Mouse (Mus musculus): Measurements from ENCODE around the gene Ssbp3. TPM values are rescaled to one million over a fixed set of nuclear protein-coding genes. Genes with fewer than 3 reads are reported as not detected.

The Ssbp3 gene
- total and polyA plus RNA-seq, 3 experiments, result 30.5 to 242 (median 116) TPM

- Histone ChIP-seq H3K27ac (ENCODE audit: control insufficient read depth, low read depth, low read length) (no peak overlapping the region), H3K36me3 (ENCODE audit: control insufficient read depth in 1 of 2, insufficient read depth in 2 of 2, low read length in 2 of 2) (peaks cover under 1 to 26% of the 10 kb centered on the region in 2 experiments; a peak in 3 of 4 replicates), H3K4me1 (ENCODE audit: control insufficient read depth in 1 of 2, insufficient read depth in 2 of 2, low read length in 2 of 2) (peaks cover 22 to 32% of the 10 kb centered on the region in 2 experiments)
These were observed 49.2 kb downstream of the Ssbp3 start for GRCm38 (mm10) chr4:106959506-106960302.

GRCm38 (mm10) chr4:106960476-106960875 lies 50.0 kb downstream of the Ssbp3 start:
- peaks cover 0 to 23% of the 10 kb centered on the region in 2 experiments; a peak in 3 of 4 replicates for H3K36me3 ChIP-seq (ENCODE audit: control insufficient read depth in 1 of 2, insufficient read depth in 2 of 2, low read length in 2 of 2)

More at GRCm38 (mm10) chr4:106959506-106960302, 49.2 kb downstream of the Ssbp3 start:
- Histone ChIP-seq H3K79me2 (ENCODE audit: control insufficient read depth, insufficient read depth, low read length, poor library complexity) (peaks cover 26% of the 10 kb centered on the region), H3K27me3 (ENCODE audit: control insufficient read depth in 1 of 2, insufficient read depth in 2 of 2, low read length in 2 of 2) (no peaks in the 10 kb centered on the region), H3K9ac (ENCODE audit: control insufficient read depth, low read depth, low read length, poor library complexity, severe bottlenecking) (no peak overlapping the region), H3K9me3 (replicated peaks; ENCODE audit: insufficient read depth, low read length) (no peaks in the 10 kb centered on the region), H3K4me3 (ENCODE audit: control insufficient read depth in 1 of 2, insufficient read depth in 1 of 2, low read depth in 2 of 2, low read length in 2 of 2) (no peak overlapping the region)
- DNase-seq (ENCODE audit: low read depth, low spot score), result no peak
- TF ChIP-seq E2F4 (IDR thresholded peaks at IDR 0.05; ENCODE audit: borderline replicate concordance, low read depth, low read length), result no peak
- TF ChIP-seq ZKSCAN1 (IDR thresholded peaks at IDR 0.05; ENCODE audit: low read depth, low read length), result no peak
- TF ChIP-seq USF2 (IDR thresholded peaks at IDR 0.05; ENCODE audit: borderline replicate concordance in 1 of 2, insufficient read depth in 1 of 2, low read depth in 1 of 2, low read length in 2 of 2), result no peak
- no peak for TF ChIP-seq ZC3H11A (IDR thresholded peaks at IDR 0.05; ENCODE audit: low read depth, low read length)
- TF ChIP-seq USF1 (IDR thresholded peaks at IDR 0.05; ENCODE audit: low read depth, low read length), result no peak
- no peak for TF ChIP-seq TBP (IDR thresholded peaks at IDR 0.05; ENCODE audit: low read depth, low read length)
- TF ChIP-seq MYC (IDR thresholded peaks at IDR 0.05; ENCODE audit: low read depth, low read length), result no peak
- no peak for TF ChIP-seq ZNF384 (IDR thresholded peaks at IDR 0.05; ENCODE audit: low read depth, low read length)

GRCm38 (mm10) chr4:106961321-106961720 lies 50.8 kb downstream of the Ssbp3 start:
- DNase-seq (ENCODE audit: low read depth, low spot score), result no peak
- H3K27ac ChIP-seq (ENCODE audit: control insufficient read depth, low read depth, low read length), result no peak overlapping the region
- no peaks in the 10 kb centered on the region for H3K9me3 ChIP-seq (replicated peaks; ENCODE audit: insufficient read depth, low read length)
- peaks cover 27% of the 10 kb centered on the region for H3K79me2 ChIP-seq (ENCODE audit: control insufficient read depth, insufficient read depth, low read length, poor library complexity)
- peaks cover 14 to 21% of the 10 kb centered on the region in 2 experiments for H3K4me1 ChIP-seq (ENCODE audit: control insufficient read depth in 1 of 2, insufficient read depth in 2 of 2, low read length in 2 of 2)
- H3K4me3 ChIP-seq (ENCODE audit: control insufficient read depth in 1 of 2, insufficient read depth in 1 of 2, low read depth in 2 of 2, low read length in 2 of 2), result no peak overlapping the region
- H3K36me3 ChIP-seq (ENCODE audit: control insufficient read depth in 1 of 2, insufficient read depth in 2 of 2, low read length in 2 of 2), result peaks cover 0 to 16% of the 10 kb centered on the region in 2 experiments; a peak in 3 of 4 replicates
- no peaks in the 10 kb centered on the region for H3K27me3 ChIP-seq (ENCODE audit: control insufficient read depth in 1 of 2, insufficient read depth in 2 of 2, low read length in 2 of 2)
- TF ChIP-seq CHD1 (IDR thresholded peaks at IDR 0.05; ENCODE audit: low read depth, low read length) (no peak), CTCF (IDR thresholded peaks at IDR 0.05 in 2 of 3, conservative IDR thresholded peaks at IDR 0.05 in 1 of 3; ENCODE audit: control insufficient read depth in 1 of 3, insufficient read depth in 1 of 3, low read depth in 2 of 3, low read length in 3 of 3, poor library complexity in 1 of 3, severe bottlenecking in 1 of 3) (no peak), TCF12 (IDR thresholded peaks at IDR 0.05; ENCODE audit: low read depth, low read length) (no peak)
- H3K9ac ChIP-seq (ENCODE audit: control insufficient read depth, low read depth, low read length, poor library complexity, severe bottlenecking), result no peak overlapping the region

More at GRCm38 (mm10) chr4:106960476-106960875, 50.0 kb downstream of the Ssbp3 start:
- Histone ChIP-seq H3K4me3 (ENCODE audit: control insufficient read depth in 1 of 2, insufficient read depth in 1 of 2, low read depth in 2 of 2, low read length in 2 of 2) (no peak overlapping the region), H3K27ac (ENCODE audit: control insufficient read depth, low read depth, low read length) (no peak overlapping the region), H3K79me2 (ENCODE audit: control insufficient read depth, insufficient read depth, low read length, poor library complexity) (peaks cover 27% of the 10 kb centered on the region), H3K27me3 (ENCODE audit: control insufficient read depth in 1 of 2, insufficient read depth in 2 of 2, low read length in 2 of 2) (no peaks in the 10 kb centered on the region), H3K4me1 (ENCODE audit: control insufficient read depth in 1 of 2, insufficient read depth in 2 of 2, low read length in 2 of 2) (peaks cover 20 to 27% of the 10 kb centered on the region in 2 experiments), H3K9ac (ENCODE audit: control insufficient read depth, low read depth, low read length, poor library complexity, severe bottlenecking) (no peak overlapping the region), H3K9me3 (replicated peaks; ENCODE audit: insufficient read depth, low read length) (no peaks in the 10 kb centered on the region)
- DNase-seq (ENCODE audit: low read depth, low spot score), result no peak
- no peak for TF ChIP-seq POLR2AphosphoS2 (IDR thresholded peaks at IDR 0.05; ENCODE audit: low read length)
- TF ChIP-seq ZKSCAN1 (IDR thresholded peaks at IDR 0.05; ENCODE audit: low read depth, low read length), result peak; percentile 42
- no peak for TF ChIP-seq ZMIZ1 (IDR thresholded peaks at IDR 0.05; ENCODE audit: low read depth, low read length)

All from MEL (cell line).